Mouse (Mus musculus) right cerebral cortex, adult 18-20 months (tissue): ENCODE measurements around the gene Olfr1111.
"Not testable (repeated sequence)": the region's sequence is repeated elsewhere in the genome, so short reads cannot be mapped to it uniquely, and the experiment has no call there.

ENCODE experiments used
- DNase-seq: peaks from one replicate; pipeline ENCODE4 v3.0.0; 2022; ENCODE audit warnings: mixed read lengths

Gene Olfr1111

GRCm38 (mm10) chr2:87152524-87152923 lies at the start of gene Olfr1111:
Olfr1111 (minus strand) TSS chr2:87152624.
- DNase-seq, result no peak

- DNase-seq, result no peak
Observed at GRCm38 (mm10) chr2:87187498-87187897, 35.1 kb upstream of the Olfr1111 start, which contains the start of gene Olfr1112. Olfr1112 (plus strand) TSS chr2:87187798.

- not testable (repeated sequence) for DNase-seq
Observed at GRCm38 (mm10) chr2:87167731-87168130, 15.3 kb upstream of the Olfr1111 start.

GRCm38 (mm10) chr2:87140200-87140599 lies 12.2 kb downstream of the Olfr1111 start, which contains the start of gene Olfr1110:
Olfr1110 (minus strand) TSS chr2:87140300.
- DNase-seq, result no peak

- no peak for DNase-seq
Observed at GRCm38 (mm10) chr2:87114467-87114866, 38.0 kb downstream of the Olfr1111 start, which contains the start of gene Olfr259. Olfr259 (minus strand) TSS chr2:87114567.
